Mouse (Mus musculus) liver, adult 2 months (tissue): Measurements from ENCODE around the gene Olfr282.

Experiments used
- CTCF ChIP-seq: fragments of 200-500 bp; IDR thresholded peaks from 2 replicates; pipeline ENCODE4 v1.5.1; 2011; ENCODE audit warnings: low read depth, low read length, control low read depth
- POLR2A ChIP-seq: fragments of 200-500 bp; IDR thresholded peaks from 2 replicates; pipeline ENCODE4 v1.6.1; 2011; ENCODE audit warnings: low read length, control low read depth; ENCODE audit not compliant: insufficient read depth; ENCODE audit errors: extremely low read depth

DNA sequence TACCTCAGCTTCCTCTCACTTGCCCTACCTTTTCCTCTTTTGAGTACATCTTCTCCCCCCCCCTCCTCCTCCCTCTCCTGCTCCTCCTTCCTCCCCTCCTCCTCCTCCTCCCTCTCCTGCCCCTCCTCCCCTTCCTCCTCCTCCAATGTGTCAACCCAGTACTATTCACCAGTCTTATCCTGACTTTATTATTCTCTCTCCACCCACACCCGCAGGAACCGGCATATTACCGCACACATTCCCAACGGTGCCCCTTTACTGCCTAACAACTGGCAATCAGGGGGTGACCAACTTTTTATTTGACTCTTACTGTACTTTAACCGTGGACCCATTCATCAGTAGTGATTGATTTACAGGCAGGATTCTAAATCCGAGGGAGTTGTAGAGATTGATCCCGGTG lies 5.8 kb upstream of the Olfr282 start:
- TF ChIP-seq POLR2A, result no peak
- no peak for TF ChIP-seq CTCF
